Mouse (Mus musculus) ZHBTc4 (cell line): Measurements from ENCODE around the gene Adcy2.

Source experiments
- DNase-seq: peaks from one replicate; pipeline ENCODE4 v3.0.0-alpha.2; 2011; ENCODE audit warnings: low read depth, low spot score

Adcy2 gene

GRCm38 (mm10) chr13:68828441-68828840 lies 170.9 kb downstream of the Adcy2 start:
- no peak for DNase-seq

- DNase-seq, result no peak
These were observed 172.9 kb downstream of the Adcy2 start for GRCm38 (mm10) chr13:68826461-68826860.

GRCm38 (mm10) chr13:68820858-68821579 lies 178.3 kb downstream of the Adcy2 start:
- DNase-seq, result no peak

GRCm38 (mm10) chr13:68815704-68816477 lies 183.4 kb downstream of the Adcy2 start:
- DNase-seq, result no peak

- DNase-seq, result no peak
These were observed 188.2 kb downstream of the Adcy2 start for GRCm38 (mm10) chr13:68811185-68811584.

GRCm38 (mm10) chr13:68799777-68800176 lies 199.6 kb downstream of the Adcy2 start:
- DNase-seq, result peak; percentile 63

GRCm38 (mm10) chr13:68793286-68793685 lies 206.1 kb downstream of the Adcy2 start:
- no peak for DNase-seq

- DNase-seq, result no peak
These were observed 211.9 kb downstream of the Adcy2 start for GRCm38 (mm10) chr13:68787286-68788061.

GRCm38 (mm10) chr13:68783096-68783495 lies 216.2 kb downstream of the Adcy2 start:
- no peak for DNase-seq

GRCm38 (mm10) chr13:68778011-68778672 lies 221.2 kb downstream of the Adcy2 start:
- DNase-seq, result no peak

- no peak for DNase-seq
These were observed 225.6 kb downstream of the Adcy2 start for GRCm38 (mm10) chr13:68773599-68774211.

- no peak for DNase-seq
These were observed 230.8 kb downstream of the Adcy2 start for GRCm38 (mm10) chr13:68768588-68768987.

GRCm38 (mm10) chr13:68765896-68766578 lies 233.3 kb downstream of the Adcy2 start:
- DNase-seq, result no peak

GRCm38 (mm10) chr13:68764614-68765013 lies 234.7 kb downstream of the Adcy2 start:
- no peak for DNase-seq

- DNase-seq, result peak; percentile 19
These were observed 249.5 kb downstream of the Adcy2 start for GRCm38 (mm10) chr13:68749801-68750200.

GRCm38 (mm10) chr13:68749370-68749769 lies 250.0 kb downstream of the Adcy2 start:
- DNase-seq, result no peak

- no peak for DNase-seq
These were observed 253.9 kb downstream of the Adcy2 start for GRCm38 (mm10) chr13:68745426-68745825.

- DNase-seq, result no peak
These were observed 286.7 kb downstream of the Adcy2 start for GRCm38 (mm10) chr13:68712661-68713060.

GRCm38 (mm10) chr13:68707296-68707747 lies 292.0 kb downstream of the Adcy2 start:
- no peak for DNase-seq

GRCm38 (mm10) chr13:68684919-68685318 lies 314.4 kb downstream of the Adcy2 start:
- DNase-seq, result no peak
